Mouse (Mus musculus): Measurements from ENCODE around the gene Rpl23a. TPM values are rescaled to one million over a fixed set of nuclear protein-coding genes. Genes with fewer than 3 reads are reported as not detected.

The Rpl23a gene
- total and polyA plus RNA-seq, 3 experiments = 2,892 to 4,112 TPM; not detected in 1

GRCm38 (mm10) chr11:78209886-78210285 is 26.5 kb upstream of the Rpl23a start:
- Histone ChIP-seq H3K9me3 (replicated peaks; ENCODE audit: insufficient read depth, low read length) (no peaks in the 10 kb centered on the region), H3K27me3 (ENCODE audit: control insufficient read depth in 1 of 2, insufficient read depth in 2 of 2, low read length in 2 of 2) (no peaks in the 10 kb centered on the region)

GRCm38 (mm10) chr11:78207190-78207589 is 23.8 kb upstream of the Rpl23a start:
- H3K4me1 ChIP-seq (ENCODE audit: control insufficient read depth in 1 of 2, insufficient read depth in 2 of 2, low read length in 2 of 2) = no peaks in the 10 kb centered on the region
- H3K79me2 ChIP-seq (ENCODE audit: control insufficient read depth, insufficient read depth, low read length, poor library complexity) = no peaks in the 10 kb centered on the region
- no peaks in the 10 kb centered on the region for H3K9me3 ChIP-seq (replicated peaks; ENCODE audit: insufficient read depth, low read length)
- no peak overlapping the region for H3K27ac ChIP-seq (ENCODE audit: control insufficient read depth, low read depth, low read length)
- no peak for DNase-seq (ENCODE audit: low read depth, low spot score)
- no peak for TF ChIP-seq RAD21 (IDR thresholded peaks at IDR 0.05; ENCODE audit: low read depth, low read length)
- TF ChIP-seq ZKSCAN1 (IDR thresholded peaks at IDR 0.05; ENCODE audit: low read depth, low read length) = no peak
- no peak for TF ChIP-seq CHD2 (IDR thresholded peaks at IDR 0.05; ENCODE audit: low read length)
- TF ChIP-seq ZNF384 (IDR thresholded peaks at IDR 0.05; ENCODE audit: low read depth, low read length) = no peak
- TF ChIP-seq RCOR1 (IDR thresholded peaks at IDR 0.05; ENCODE audit: low read depth, low read length) = no peak
- no peak for TF ChIP-seq ELF1 (IDR thresholded peaks at IDR 0.05; ENCODE audit: low read depth, low read length)
- no peak for TF ChIP-seq MYB (IDR thresholded peaks at IDR 0.05; ENCODE audit: low read depth, low read length)
- TF ChIP-seq TBP (IDR thresholded peaks at IDR 0.05; ENCODE audit: low read depth, low read length) = no peak
- TF ChIP-seq NELFE (IDR thresholded peaks at IDR 0.05; ENCODE audit: low read depth, low read length) = no peak
- no peak for TF ChIP-seq MAZ (IDR thresholded peaks at IDR 0.05; ENCODE audit: low read depth, low read length)
- peaks cover 0 to 32% of the 10 kb centered on the region in 2 experiments; a peak in 2 of 4 replicates for H3K36me3 ChIP-seq (ENCODE audit: control insufficient read depth in 1 of 2, insufficient read depth in 2 of 2, low read length in 2 of 2)
- no peak overlapping the region for H3K9ac ChIP-seq (ENCODE audit: control insufficient read depth, low read depth, low read length, poor library complexity, severe bottlenecking)
- no peaks in the 10 kb centered on the region for H3K27me3 ChIP-seq (ENCODE audit: control insufficient read depth in 1 of 2, insufficient read depth in 2 of 2, low read length in 2 of 2)
- H3K4me3 ChIP-seq (ENCODE audit: control insufficient read depth in 1 of 2, insufficient read depth in 1 of 2, low read depth in 2 of 2, low read length in 2 of 2) = no peak overlapping the region

More at GRCm38 (mm10) chr11:78209886-78210285, 26.5 kb upstream of the Rpl23a start:
- Histone ChIP-seq H3K4me3 (ENCODE audit: control insufficient read depth in 1 of 2, insufficient read depth in 1 of 2, low read depth in 2 of 2, low read length in 2 of 2) (no peak overlapping the region), H3K9ac (ENCODE audit: control insufficient read depth, low read depth, low read length, poor library complexity, severe bottlenecking) (no peak overlapping the region), H3K27ac (ENCODE audit: control insufficient read depth, low read depth, low read length) (no peak overlapping the region), H3K79me2 (ENCODE audit: control insufficient read depth, insufficient read depth, low read length, poor library complexity) (no peaks in the 10 kb centered on the region), H3K4me1 (ENCODE audit: control insufficient read depth in 1 of 2, insufficient read depth in 2 of 2, low read length in 2 of 2) (no peaks in the 10 kb centered on the region), H3K36me3 (ENCODE audit: control insufficient read depth in 1 of 2, insufficient read depth in 2 of 2, low read length in 2 of 2) (peaks cover 0 to 47% of the 10 kb centered on the region in 2 experiments; a peak in 2 of 4 replicates)
- DNase-seq (ENCODE audit: low read depth, low spot score) = no peak
- no peak for TF ChIP-seq EP300 (IDR thresholded peaks at IDR 0.05; ENCODE audit: low read depth in 1 of 2, low read length in 2 of 2)
- TF ChIP-seq ZKSCAN1 (IDR thresholded peaks at IDR 0.05; ENCODE audit: low read depth, low read length) = no peak
- TF ChIP-seq NRF1 (IDR thresholded peaks at IDR 0.05; ENCODE audit: insufficient read depth, low read depth, low read length, poor library complexity, severe bottlenecking) = no peak
- TF ChIP-seq CHD1 (IDR thresholded peaks at IDR 0.05; ENCODE audit: low read depth, low read length) = no peak
- TF ChIP-seq JUND (IDR thresholded peaks at IDR 0.05; ENCODE audit: low read depth, low read length) = no peak
- TF ChIP-seq MAZ (IDR thresholded peaks at IDR 0.05; ENCODE audit: low read depth, low read length) = no peak
- no peak for TF ChIP-seq POLR2A (IDR thresholded peaks at IDR 0.05; ENCODE audit: control insufficient read depth in 1 of 2, insufficient read depth in 1 of 2, low read depth in 1 of 2, low read length in 2 of 2, poor library complexity in 1 of 2)
- no peak for TF ChIP-seq POLR2AphosphoS2 (IDR thresholded peaks at IDR 0.05; ENCODE audit: low read length)
- no peak for TF ChIP-seq MXI1 (IDR thresholded peaks at IDR 0.05; ENCODE audit: low read depth, low read length)
- no peak for TF ChIP-seq BHLHE40 (IDR thresholded peaks at IDR 0.05; ENCODE audit: borderline replicate concordance, low read depth, low read length)
- TF ChIP-seq GATA1 (IDR thresholded peaks at IDR 0.05; ENCODE audit: low read depth, low read length) = no peak
- TF ChIP-seq HCFC1 (IDR thresholded peaks at IDR 0.05; ENCODE audit: low read depth, low read length) = no peak
- TF ChIP-seq E2F4 (IDR thresholded peaks at IDR 0.05; ENCODE audit: borderline replicate concordance, low read depth, low read length) = no peak
- TF ChIP-seq UBTF (IDR thresholded peaks at IDR 0.05; ENCODE audit: borderline replicate concordance, insufficient read depth, low read depth, low read length) = no peak
- TF ChIP-seq ELF1 (IDR thresholded peaks at IDR 0.05; ENCODE audit: low read depth, low read length) = no peak
- TF ChIP-seq MAX (IDR thresholded peaks at IDR 0.05; ENCODE audit: low read length) = no peak
- no peak for TF ChIP-seq RCOR1 (IDR thresholded peaks at IDR 0.05; ENCODE audit: low read depth, low read length)
- TF ChIP-seq KAT2A (conservative IDR thresholded peaks at IDR 0.05; ENCODE audit: low read depth, low read length) = no peak
- TF ChIP-seq ZMIZ1 (IDR thresholded peaks at IDR 0.05; ENCODE audit: low read depth, low read length) = no peak
- no peak for TF ChIP-seq SIN3A (IDR thresholded peaks at IDR 0.05; ENCODE audit: low read length)
